Mouse (Mus musculus) cortical plate, adult 2 months (tissue): ENCODE data around the gene Apobec3.

Experiments
- CTCF ChIP-seq: fragments of 200-500 bp; IDR thresholded peaks from 2 replicates; pipeline ENCODE4 v1.5.1; 2011; ENCODE audit warnings: mild to moderate bottlenecking, control low read depth, low read length; ENCODE audit not compliant: insufficient read depth; ENCODE audit errors: extremely low read depth
- POLR2A ChIP-seq: fragments of 200-500 bp; IDR thresholded peaks from 2 replicates; pipeline ENCODE4 v1.6.1; 2011; ENCODE audit warnings: mild to moderate bottlenecking, low read length, control low read depth; ENCODE audit not compliant: insufficient read depth; ENCODE audit errors: extremely low read depth

DNA sequence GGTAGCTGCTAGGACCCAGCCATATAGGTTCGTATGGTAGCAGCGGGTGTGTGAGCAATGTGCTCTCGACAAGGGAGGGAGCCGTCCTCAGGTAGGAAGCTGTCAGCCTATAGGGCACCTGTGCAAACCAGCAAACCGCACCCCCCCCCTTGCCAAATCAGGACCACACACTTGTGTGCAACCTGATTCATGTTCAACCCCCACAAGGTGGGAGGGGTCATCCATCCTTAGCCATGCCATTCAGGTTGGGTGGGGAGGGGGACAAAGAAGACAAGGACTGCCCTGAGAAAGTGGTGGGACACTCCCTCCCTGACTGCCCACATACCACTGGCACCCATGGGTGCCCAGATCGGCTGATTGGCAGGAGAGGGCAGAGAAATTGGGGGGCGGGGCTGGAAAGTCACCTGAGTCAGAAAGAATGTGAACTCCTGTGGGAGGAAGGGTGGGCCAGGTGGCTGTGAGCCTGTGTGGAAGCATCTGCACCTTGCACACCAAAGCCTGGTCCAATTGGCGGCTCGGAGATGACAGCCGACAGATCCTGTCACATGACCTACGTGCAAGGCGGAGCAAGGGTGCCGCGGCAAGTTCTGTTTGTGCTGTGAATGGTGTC lies 25.8 kb downstream of the Apobec3 start:
- TF ChIP-seq CTCF (no peak), POLR2A (no peak)
